Mouse (Mus musculus) kidney, adult 9 months (tissue): Measurements from ENCODE around the gene Ncaph.
A peak's percentile ranks its signal among the peaks of the same experiment; 100 is the strongest.

Experiments used
- DNase-seq: peaks from one replicate; pipeline ENCODE4 v3.0.0; 2022

Ncaph gene

DNA sequence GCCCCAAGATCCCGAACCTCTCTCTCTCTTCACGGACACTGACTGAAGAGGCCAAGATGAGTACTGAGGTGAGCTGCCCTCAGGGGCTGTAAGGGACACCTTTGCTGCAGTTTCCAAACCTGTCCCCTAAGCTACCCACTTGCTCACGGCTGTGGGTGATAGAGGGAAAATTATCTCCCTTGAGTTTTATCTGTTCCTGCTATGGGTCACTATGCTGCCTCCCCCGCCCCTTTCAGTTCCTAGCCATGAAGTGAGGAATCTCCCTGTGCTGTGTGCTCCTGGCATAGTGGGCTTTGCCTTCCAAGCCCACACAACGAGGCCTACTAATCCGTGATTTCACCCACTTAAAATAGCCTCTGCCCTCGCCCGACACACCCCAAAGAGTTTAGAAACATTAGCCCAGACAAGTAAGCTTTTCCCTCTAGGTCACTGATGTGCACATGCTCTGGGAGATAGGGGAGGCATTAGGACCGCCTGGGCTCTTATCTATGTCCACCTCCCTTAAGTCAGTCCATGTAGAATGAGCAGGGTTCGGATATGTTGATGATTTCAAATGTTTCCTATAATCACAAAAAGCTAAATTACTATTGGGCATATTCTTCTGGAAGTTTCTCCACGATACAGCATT lies 53.0 kb downstream of the Ncaph start:
- peak; percentile 24 for DNase-seq

DNA sequence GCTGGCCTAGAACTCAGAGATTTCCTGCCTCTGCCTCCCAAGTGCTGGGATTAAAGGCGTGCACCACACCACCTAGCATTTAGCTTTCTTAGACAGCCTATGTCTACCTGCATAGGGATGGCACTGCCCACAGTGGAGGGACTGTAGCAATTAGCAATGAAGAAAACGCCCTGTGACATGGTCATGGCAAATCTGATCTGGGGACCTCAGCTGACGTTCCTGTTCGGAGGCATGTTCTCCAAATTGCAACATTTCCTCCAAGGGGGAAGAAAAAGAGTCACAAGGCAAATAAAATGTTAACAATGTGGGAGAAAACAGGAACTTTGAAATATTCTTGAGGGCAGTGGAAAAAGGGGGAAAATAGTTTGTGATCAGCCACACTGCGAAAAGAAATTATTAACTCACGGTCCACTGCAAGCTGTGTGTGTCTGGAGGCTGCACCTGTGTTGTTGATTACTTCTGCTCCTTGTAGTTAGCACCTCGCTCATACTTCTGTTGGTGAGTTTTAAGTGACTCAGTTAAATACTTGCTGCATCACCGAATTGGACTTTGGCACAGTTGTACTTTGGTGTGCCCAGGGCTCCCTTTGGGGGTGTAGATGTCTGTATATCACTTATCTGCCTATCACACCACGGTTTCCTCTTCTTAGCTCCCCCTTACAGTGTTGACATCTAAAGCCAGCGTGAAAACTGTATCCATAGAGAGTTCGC lies 53.7 kb downstream of the Ncaph start:
- peak; percentile 91 for DNase-seq

DNA sequence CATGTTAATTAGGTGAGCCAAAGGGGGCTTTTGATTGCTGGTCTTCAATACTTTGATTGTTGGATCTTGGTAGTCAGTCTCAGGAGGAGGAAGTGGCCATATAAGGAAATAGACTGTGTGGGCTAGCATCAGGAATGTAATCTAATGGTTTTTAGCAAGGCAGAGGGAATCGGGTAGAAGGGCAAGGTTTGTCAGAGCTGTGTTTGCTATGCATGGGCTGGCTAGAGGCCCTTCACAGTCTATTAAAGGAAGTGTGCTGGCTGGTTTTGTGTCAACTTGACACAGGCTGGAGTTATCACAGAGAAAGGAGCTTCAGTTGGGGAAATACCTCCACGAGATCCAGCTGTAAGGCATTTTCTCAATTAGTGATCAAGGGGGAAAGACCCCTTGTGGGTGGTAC lies 54.7 kb downstream of the Ncaph start:
- peak; percentile 38 for DNase-seq

DNA sequence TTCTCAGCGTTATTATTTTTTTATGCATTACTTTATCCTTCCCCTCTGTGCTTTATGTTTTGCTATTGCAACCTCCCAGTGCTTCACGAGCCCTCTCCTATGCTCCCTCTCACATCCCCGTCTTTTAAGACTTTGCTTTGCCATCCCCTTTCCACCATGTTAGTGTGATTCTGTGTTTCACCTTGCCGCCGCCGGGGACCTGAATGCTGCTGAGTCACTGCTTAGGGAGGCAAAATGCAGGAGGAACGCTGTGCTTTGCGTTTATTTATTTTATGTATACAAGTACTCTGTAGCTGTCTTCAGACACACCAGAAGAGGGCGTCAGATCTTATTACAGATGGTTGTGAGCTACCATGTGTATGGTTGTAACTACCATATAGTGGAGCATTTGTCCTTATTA lies 56.1 kb downstream of the Ncaph start:
- DNase-seq = no peak

DNA sequence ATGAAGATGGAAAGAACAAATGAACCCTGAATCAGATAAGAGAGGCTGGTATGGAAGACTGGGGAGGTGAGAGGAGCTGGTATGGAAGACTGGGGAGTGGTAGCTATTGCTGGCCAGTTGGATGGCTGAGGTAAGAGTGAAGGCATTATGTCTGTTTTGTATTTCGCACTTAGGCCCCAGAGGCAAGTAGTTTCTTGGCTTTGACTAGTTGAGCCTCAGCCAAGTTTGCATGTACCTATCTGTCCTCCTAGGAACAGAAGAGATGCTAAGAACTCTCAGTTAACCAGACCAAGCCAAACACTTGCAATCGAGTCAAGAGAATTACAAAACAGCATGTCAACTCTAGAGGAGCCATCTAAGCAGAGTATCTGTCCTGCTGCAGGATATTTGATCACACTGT lies 59.6 kb downstream of the Ncaph start:
- DNase-seq = no peak

DNA sequence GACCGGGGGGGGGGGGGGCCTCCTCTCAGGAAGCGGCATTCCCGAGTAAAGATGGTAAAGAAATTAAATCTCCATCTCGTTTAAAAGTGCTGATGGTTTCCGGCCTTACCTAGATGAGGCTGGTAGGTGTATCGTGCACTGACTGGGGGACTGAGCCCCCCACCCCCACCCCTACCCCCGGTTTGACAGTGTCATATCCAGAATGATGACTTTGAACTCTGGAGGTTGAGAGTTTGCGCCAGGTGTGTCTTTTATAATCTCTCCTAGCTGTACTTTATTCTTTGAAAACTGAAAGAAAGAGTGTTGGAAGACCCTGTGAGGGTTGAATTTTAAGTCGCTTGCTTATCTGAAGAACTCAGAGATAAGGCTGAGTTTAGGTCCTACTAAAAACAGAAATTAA lies 62.9 kb downstream of the Ncaph start:
- DNase-seq = no peak

DNA sequence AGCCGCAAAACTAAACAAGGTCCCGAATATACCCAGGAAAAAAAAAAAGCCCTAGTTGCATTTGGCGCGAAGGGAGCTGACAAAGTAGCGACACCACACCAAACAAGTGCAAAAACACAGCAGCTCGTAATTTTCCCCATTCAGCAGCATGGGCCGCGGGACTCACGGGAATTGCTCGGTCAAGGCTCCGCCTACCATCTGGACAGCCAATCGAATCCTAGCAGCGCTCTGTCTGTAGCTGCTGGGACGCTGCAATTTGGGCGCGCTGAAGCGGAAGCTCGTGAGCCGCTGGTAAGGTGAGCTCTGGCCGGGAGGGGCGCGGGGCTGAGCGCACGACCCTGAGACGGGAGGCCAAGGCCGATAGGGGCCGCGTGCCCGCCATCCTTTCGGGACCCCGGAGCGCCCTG lies 63.3 kb downstream of the Ncaph start, which contains the start of gene Blvra:
Blvra (plus strand) TSS at position 231 of the 407 bp plus-strand sequence.
- DNase-seq = peak; percentile 93

DNA sequence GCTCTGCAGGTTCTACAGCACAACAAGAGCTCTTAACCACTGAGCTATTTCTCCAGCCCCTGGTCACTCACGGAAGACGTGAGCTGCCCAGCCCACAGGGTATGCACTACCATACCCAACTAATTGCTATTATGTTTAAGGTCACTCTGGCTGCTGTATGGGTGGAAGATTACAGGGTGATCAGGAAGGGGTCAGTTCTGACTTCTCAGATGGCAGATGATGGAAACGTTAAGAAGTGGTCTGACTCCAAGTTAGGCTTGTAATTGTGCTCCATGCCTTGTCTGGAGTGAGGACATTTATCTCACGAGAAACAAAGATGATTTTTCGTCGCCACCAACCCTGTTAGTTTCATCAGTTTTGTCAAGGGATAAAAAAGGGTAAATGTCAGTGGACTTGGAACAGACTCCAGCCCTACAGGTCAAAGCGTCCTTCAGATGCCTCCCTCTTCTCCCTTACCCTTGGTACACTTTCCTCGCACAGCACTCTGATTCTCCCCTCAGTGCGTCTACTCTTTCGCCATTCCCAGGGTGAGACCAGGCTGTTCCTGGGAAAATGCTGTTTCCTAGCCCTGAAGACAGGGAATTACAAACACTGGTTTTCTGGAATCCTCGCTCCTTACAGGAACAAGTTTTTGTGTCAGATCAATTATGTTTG lies 63.8 kb downstream of the Ncaph start:
- peak; percentile 11 for DNase-seq

DNA sequence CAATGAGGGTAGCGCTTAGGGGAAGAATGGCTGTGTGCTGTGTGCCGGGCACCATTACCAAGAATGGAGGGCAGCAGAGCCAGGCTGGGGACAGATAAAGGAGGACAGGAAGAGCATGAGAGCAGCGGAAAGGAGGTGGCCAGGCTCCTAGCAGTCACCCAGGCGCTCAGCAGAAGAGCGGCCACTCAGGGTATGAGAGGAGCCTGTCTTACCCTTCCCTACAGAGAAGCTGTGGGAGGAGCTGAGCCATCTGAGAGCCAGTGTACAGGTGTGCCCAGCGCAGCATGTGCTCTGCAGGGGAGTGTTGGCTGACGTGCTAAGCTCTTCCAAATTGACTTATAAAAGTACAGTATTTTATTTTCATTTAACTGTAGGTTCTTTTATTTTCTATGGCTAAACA lies 64.9 kb downstream of the Ncaph start:
- DNase-seq = no peak

DNA sequence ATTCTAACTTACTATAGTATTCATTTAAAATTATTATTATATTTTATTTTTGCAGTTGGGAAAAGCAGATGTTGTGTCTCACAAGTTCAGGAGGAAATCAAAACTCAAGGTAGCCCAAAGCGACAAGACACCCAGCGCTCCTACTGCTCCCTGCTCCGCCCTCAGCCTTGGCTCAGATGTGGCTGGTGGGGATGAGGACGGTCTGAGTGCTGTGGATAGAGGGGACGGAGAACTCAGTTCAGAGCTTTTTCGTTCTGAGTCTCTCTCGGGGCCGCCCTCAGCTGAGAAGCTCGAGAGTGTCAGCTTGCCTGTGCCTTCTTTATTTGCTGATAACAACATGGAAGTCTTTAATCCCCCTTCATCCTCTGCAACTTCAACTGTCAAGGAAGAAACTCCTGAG lies 72.3 kb downstream of the Ncaph start:
- DNase-seq = no peak
